Mouse (Mus musculus) heart, embryonic 15.5 days (tissue): ENCODE data around the gene Hoxa4. TPM values are rescaled to one million over a fixed set of nuclear protein-coding genes. Genes with fewer than 3 reads are reported as not detected.
A peak's percentile ranks its signal among the peaks of the same experiment; 100 is the strongest.

Experiments used
- ATAC-seq: fragments of 200-750 bp; cut with Nextera tagmentation; replicated peaks from 2 replicates; pipeline ENCODE4 v1.8.0; 2017; ENCODE audit warnings: low read depth, moderate TSS enrichment; ENCODE audit not compliant: insufficient number of reproducible peaks, insufficient read depth, low FRiP score
- H3K27ac ChIP-seq: fragments of 300-500 bp; sonication (generic); 2 replicates; pipeline ENCODE4 v1.5.1; 2015; ENCODE audit warnings: mild to moderate bottlenecking, inconsistent platforms
- H3K27me3 ChIP-seq: fragments of 300-500 bp; sonication (generic); 2 replicates; pipeline ENCODE4 v1.6.1; 2015; ENCODE audit warnings: inconsistent platforms
- H3K36me3 ChIP-seq: fragments of 300-500 bp; sonication (generic); 2 replicates; pipeline ENCODE4 v1.6.1; 2015; ENCODE audit warnings: mild to moderate bottlenecking, inconsistent platforms
- H3K4me1 ChIP-seq: fragments of 300-500 bp; sonication (generic); replicated peaks from 2 replicates; pipeline ENCODE4 v1.6.1; 2015; ENCODE audit warnings: inconsistent platforms
- H3K4me2 ChIP-seq: fragments of 300-500 bp; sonication (generic); 2 replicates; pipeline ENCODE4 v1.6.1; 2015; ENCODE audit warnings: inconsistent platforms, mild to moderate bottlenecking, moderate library complexity
- H3K4me3 ChIP-seq: fragments of 300-500 bp; sonication (generic); 2 replicates; pipeline ENCODE4 v1.5.1; 2015; ENCODE audit warnings: mild to moderate bottlenecking, inconsistent platforms
- H3K9ac ChIP-seq: fragments of 300-500 bp; sonication (generic); 2 replicates; pipeline ENCODE4 v1.6.1; 2015; ENCODE audit warnings: mild to moderate bottlenecking, inconsistent platforms
- H3K9me3 ChIP-seq: fragments of 300-500 bp; sonication (generic); replicated peaks from 2 replicates; pipeline ENCODE4 v1.6.1; 2016; ENCODE audit warnings: inconsistent platforms
- WGBS: fragments of 180-500 bp; shearing (Covaris S2); methylation state at CpG from one replicate; pipeline ENCODE4 v1.1.7; 2015; ENCODE audit warnings: mixed read lengths; 5-methylcytosine and 5-hydroxymethylcytosine counted together
- polyA plus RNA-seq: library from polyadenylated mRNA; unstranded; fragments of >200 nt; fragmentation: Nextera tagmentation; extraction: Ambion mirVana; gene quantifications from 2 replicates; pipeline ENCODE4 v1.2.1, GENCODE M21; 2015

The Hoxa4 gene
- polyA plus RNA-seq, 1 experiment from 2014 or later: 0.43 TPM

- WGBS: 43% methylated on average over 1 of the region's 1 CpGs
Measured at GRCm38 (mm10) chr6:52182793-52183192, 8.8 kb downstream of the Hoxa4 start.

DNA sequence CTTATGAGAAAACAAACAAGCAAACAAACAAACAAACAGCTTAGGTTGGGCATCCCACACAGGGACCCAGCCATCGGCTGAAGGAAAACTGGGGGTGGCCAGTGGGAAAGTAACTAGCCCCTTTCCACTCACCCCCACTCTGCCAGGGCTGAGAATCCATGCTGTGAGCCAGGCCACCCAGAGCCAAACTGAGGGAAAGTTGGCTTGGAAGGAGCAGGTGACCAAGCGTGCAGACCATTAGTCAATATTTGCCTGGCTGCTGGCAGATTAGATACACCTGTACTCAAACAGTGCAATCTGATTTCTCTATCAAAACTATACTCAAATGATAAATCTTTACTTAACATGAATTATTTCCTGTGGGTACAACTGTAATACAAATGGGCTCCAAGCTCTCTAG is 9.5 kb downstream of the Hoxa4 start:
- no peak overlapping the region for H3K9ac ChIP-seq
- no peaks in the 10 kb centered on the region for H3K9me3 ChIP-seq
- no peak overlapping the region for H3K4me2 ChIP-seq
- no peak overlapping the region for H3K4me3 ChIP-seq
- H3K4me1 ChIP-seq: peaks cover 4% of the 10 kb centered on the region; the same call in 1 of the 2 replicates
- no peaks in the 10 kb centered on the region for H3K36me3 ChIP-seq
- 47% methylated on average over 2 of the region's 2 CpGs for WGBS
- ATAC-seq: no peak
- H3K27me3 ChIP-seq: peaks cover 100% of the 10 kb centered on the region
- H3K27ac ChIP-seq: no peak overlapping the region

More at GRCm38 (mm10) chr6:52182793-52183192, 8.8 kb downstream of the Hoxa4 start:
- no peak overlapping the region for H3K4me2 ChIP-seq
- no peak overlapping the region for H3K27ac ChIP-seq
- peaks cover 4% of the 10 kb centered on the region; the same call in 1 of the 2 replicates for H3K4me1 ChIP-seq
- H3K9ac ChIP-seq: no peak overlapping the region
- H3K4me3 ChIP-seq: no peak overlapping the region
- H3K9me3 ChIP-seq: no peaks in the 10 kb centered on the region
- H3K36me3 ChIP-seq: no peaks in the 10 kb centered on the region
- peaks cover 100% of the 10 kb centered on the region for H3K27me3 ChIP-seq
- no peak for ATAC-seq

- 23% methylated on average over 3 of the region's 3 CpGs for WGBS
- Histone ChIP-seq H3K27me3 (peaks cover 100% of the 10 kb centered on the region), H3K4me3 (0 out of 2 replicates have a peak overlapping the region, but pooled peaks have one; percentile 51), H3K9me3 (no peaks in the 10 kb centered on the region), H3K4me2 (peak overlapping the region; percentile 34; the same call in 1 of the 2 replicates), H3K4me1 (peaks cover 4% of the 10 kb centered on the region; the same call in 1 of the 2 replicates), H3K9ac (no peak overlapping the region), H3K36me3 (no peaks in the 10 kb centered on the region), H3K27ac (no peak overlapping the region)
- ATAC-seq: no peak
Measured at GRCm38 (mm10) chr6:52180726-52181125, 10.8 kb downstream of the Hoxa4 start.

DNA sequence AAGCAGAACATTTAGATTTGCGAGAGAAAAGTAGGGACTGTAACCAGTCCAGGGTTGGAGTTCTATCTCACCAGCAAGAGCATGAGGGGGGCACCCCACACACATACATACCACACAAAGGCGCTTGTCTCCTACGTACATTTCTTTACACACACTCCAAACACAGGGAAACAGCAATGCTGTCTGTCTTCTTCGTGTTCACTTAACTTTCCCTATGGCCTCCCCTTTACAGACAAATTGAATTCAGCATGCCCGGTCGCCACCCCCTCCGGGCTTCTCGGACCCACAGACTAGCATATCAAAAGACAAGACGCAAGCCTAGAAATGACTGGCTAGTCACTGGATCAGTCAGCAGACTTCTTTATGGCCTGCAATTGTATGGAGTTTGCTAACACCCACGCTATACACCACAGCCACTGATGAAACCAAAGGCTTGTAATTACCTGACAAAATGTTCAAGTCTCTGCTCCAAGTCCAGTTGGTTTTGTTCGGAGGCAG is 11.3 kb downstream of the Hoxa4 start:
- Histone ChIP-seq H3K9ac (no peak overlapping the region), H3K4me1 (peaks cover 2% of the 10 kb centered on the region; the same call in 1 of the 2 replicates), H3K9me3 (no peaks in the 10 kb centered on the region), H3K27ac (no peak overlapping the region), H3K27me3 (peaks cover 100% of the 10 kb centered on the region), H3K4me3 (peak overlapping the region; percentile 51; the same call in 1 of the 2 replicates), H3K4me2 (peak overlapping the region; percentile 34; the same call in 1 of the 2 replicates), H3K36me3 (no peaks in the 10 kb centered on the region)
- no peak for ATAC-seq
- 19% methylated on average over 11 of the region's 11 CpGs for WGBS

DNA sequence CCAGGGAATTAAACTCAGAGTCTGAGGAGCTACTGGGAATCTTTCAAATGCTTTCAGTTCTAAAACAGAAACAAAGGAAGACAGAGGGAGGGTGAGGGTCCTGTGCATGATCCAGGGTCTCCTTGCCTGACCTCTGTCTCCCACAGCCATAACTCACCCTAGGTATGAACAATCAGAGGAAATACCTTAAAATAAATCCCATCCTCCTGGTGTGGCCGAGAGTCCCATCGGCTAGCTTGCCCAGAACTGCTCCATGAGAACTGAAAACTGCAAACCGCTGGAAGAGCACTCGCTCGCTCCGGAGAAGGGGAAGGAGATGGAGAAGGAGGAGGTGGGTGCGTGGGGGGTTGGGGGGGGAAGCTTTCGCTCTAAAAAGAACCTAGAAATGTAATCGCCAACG is 11.9 kb downstream of the Hoxa4 start:
- WGBS: 11% methylated on average over 10 of the region's 10 CpGs
- Histone ChIP-seq H3K9ac (peak overlapping the region; percentile 3; the same call in 1 of the 2 replicates), H3K4me2 (peak overlapping the region; percentile 34), H3K4me3 (peak overlapping the region; percentile 51), H3K4me1 (peaks cover 2% of the 10 kb centered on the region; the same call in 1 of the 2 replicates), H3K9me3 (no peaks in the 10 kb centered on the region), H3K27me3 (peaks cover 100% of the 10 kb centered on the region), H3K36me3 (no peaks in the 10 kb centered on the region), H3K27ac (no peak overlapping the region)
- ATAC-seq: no peak

- Histone ChIP-seq H3K4me3 (peak overlapping the region; percentile 51), H3K4me1 (0 out of 2 replicates have a peak, but pooled peaks cover 2% of the 10 kb centered on the region), H3K4me2 (peak overlapping the region; percentile 34), H3K9ac (peak overlapping the region; percentile 3; the same call in 1 of the 2 replicates), H3K36me3 (no peaks in the 10 kb centered on the region), H3K27me3 (peaks cover 99% of the 10 kb centered on the region), H3K27ac (peak overlapping the region; percentile 28; the same call in 1 of the 2 replicates), H3K9me3 (no peaks in the 10 kb centered on the region)
- WGBS: 11% methylated on average over 4 of the region's 4 CpGs
- no peak for ATAC-seq
Measured at GRCm38 (mm10) chr6:52178918-52179665, 12.5 kb downstream of the Hoxa4 start.

- peak overlapping the region; percentile 21; the same call in 1 of the 2 replicates for H3K9ac ChIP-seq
- no peak overlapping the region for H3K27ac ChIP-seq
- peaks cover 99% of the 10 kb centered on the region for H3K27me3 ChIP-seq
- WGBS: 8% methylated on average over 9 of the region's 9 CpGs
- H3K9me3 ChIP-seq: no peaks in the 10 kb centered on the region
- peak overlapping the region; percentile 37 for H3K4me2 ChIP-seq
- no peak for ATAC-seq
- H3K36me3 ChIP-seq: no peaks in the 10 kb centered on the region
- H3K4me3 ChIP-seq: peak overlapping the region; percentile 51
- peaks cover 4% of the 10 kb centered on the region for H3K4me1 ChIP-seq
Measured at GRCm38 (mm10) chr6:52177806-52178205, 13.7 kb downstream of the Hoxa4 start.

- ATAC-seq: no peak
- peak within 1 kb of the TSS; percentile 37 for H3K4me2 ChIP-seq
- peaks cover 10% of the 10 kb centered on the region for H3K4me1 ChIP-seq
- H3K4me3 ChIP-seq: peak within 1 kb of the TSS; percentile 51
- peak within 1 kb of the TSS; percentile 68 for H3K27ac ChIP-seq
- 3% methylated on average over 36 of the region's 36 CpGs for WGBS
- no peaks in the 10 kb centered on the region for H3K36me3 ChIP-seq
- H3K9me3 ChIP-seq: no peaks in the 10 kb centered on the region
- peak within 1 kb of the TSS; percentile 38 for H3K9ac ChIP-seq
- peaks cover 99% of the 10 kb centered on the region for H3K27me3 ChIP-seq
Measured at GRCm38 (mm10) chr6:52177061-52177735, 14.4 kb downstream of the Hoxa4 start, which contains the start of gene 5730596B20Rik. TSS of gene 5730596B20Rik (plus strand) at chr6:52177498.

- Histone ChIP-seq H3K36me3 (no peaks in the 10 kb centered on the region), H3K27me3 (peaks cover 99% of the 10 kb centered on the region), H3K9me3 (no peaks in the 10 kb centered on the region), H3K27ac (peak overlapping the region; percentile 68), H3K9ac (no peak overlapping the region), H3K4me2 (peak overlapping the region; percentile 37), H3K4me3 (peak overlapping the region; percentile 51), H3K4me1 (peaks cover 11% of the 10 kb centered on the region)
- ATAC-seq: no peak
- 2% methylated on average over 6 of the region's 6 CpGs for WGBS
Measured at GRCm38 (mm10) chr6:52176391-52176790, 15.2 kb downstream of the Hoxa4 start.

GRCm38 (mm10) chr6:52175864-52176263 is 15.7 kb downstream of the Hoxa4 start:
- Histone ChIP-seq H3K4me3 (peak overlapping the region; percentile 51), H3K27ac (peak overlapping the region; percentile 80)
- ATAC-seq: no peak

More at GRCm38 (mm10) chr6:52175864-52176263, 15.7 kb downstream of the Hoxa4 start:
- WGBS: 0% methylated on average over 11 of the region's 35 CpGs
- Histone ChIP-seq H3K9me3 (no peaks in the 10 kb centered on the region), H3K27me3 (peaks cover 99% of the 10 kb centered on the region), H3K4me1 (peaks cover 11% of the 10 kb centered on the region), H3K4me2 (peak overlapping the region; percentile 37), H3K36me3 (no peaks in the 10 kb centered on the region), H3K9ac (peak overlapping the region; percentile 52; the same call in 1 of the 2 replicates)
